8 mouse cellular contexts compared by ENCODE assay signal in genomic region chr8:107002532-107002931, GRCm38 (mm10). TPM values are rescaled to one million over a fixed set of nuclear protein-coding genes. Genes with fewer than 3 reads are reported as not detected.
DNase-seq lines count a peak whose midpoint lies in the region.

No protein-coding gene starts in this region.

- H3K27ac ChIP-seq in midbrain, embryonic 10.5 days (replicated peaks) = no peak overlapping the region

- H3K27me3 ChIP-seq in midbrain, embryonic 10.5 days (ENCODE audit: low read depth, poor library complexity, severe bottlenecking) = no peaks in the 10 kb centered on the region

- H3K36me3 ChIP-seq in midbrain, embryonic 10.5 days = peaks cover 33% of the 10 kb centered on the region

- H3K4me3 ChIP-seq in midbrain, embryonic 10.5 days = no peak overlapping the region

- intact Hi-C loops in left cerebral cortex, postnatal 36 days (cut with DNase I) = loop anchor here (2.0 to 10.0 kb wide), 3 partner anchors 65 to 316 kb away; partner anchors contain the start of gene Sntb2

- H3K4me1 ChIP-seq in midbrain, embryonic 10.5 days = no peaks in the 10 kb centered on the region

- peak; percentile 93 for DNase-seq in adipocyte (ENCODE audit: low spot score)
- DNase-seq in cerebellum, postnatal 36 days = peak; percentile 87 to 90
- peak; percentile 76 to 82 for DNase-seq in gastrocnemius, adult 8-10 months (ENCODE audit: low spot score in 2 of 2)
- DNase-seq in kidney, adult 11 months = peak; percentile 77
- peak; percentile 83 for DNase-seq in left cerebral cortex, postnatal 36 days (ENCODE audit: low spot score in 2 of 2)
- peak; percentile 80 for DNase-seq in midbrain, embryonic 10.5 days (ENCODE audit: low spot score)
- peak; percentile 76 to 78 for DNase-seq in right cerebral cortex, postnatal 36 days (ENCODE audit: low spot score in 2 of 2)
- DNase-seq in urinary bladder, postnatal 36 days (ENCODE audit: low spot score in 2 of 2) = peak; percentile 89 to 92

- no peaks in the 10 kb centered on the region for H3K9me3 ChIP-seq in midbrain, embryonic 10.5 days (replicated peaks)

- 60% methylated on average over 5 of the region's 5 CpGs for WGBS in midbrain, embryonic 10.5 days

RNA-seq across cellular contexts. Expression of gene Vps4a, which starts 28.5 kb away (rescaled TPM):
- 10 to 100 TPM; 64.8 to 79.2 (median 72.5) TPM for total RNA-seq in gastrocnemius, adult 8-10 months (2022)
- total RNA-seq in left cerebral cortex, postnatal 36 days (2021) = 100 to 1,000 TPM; 114 to 119 TPM
- polyA plus RNA-seq in midbrain, embryonic 10.5 days (2016; fragmentation: Nextera tagmentation; extraction: Ambion mirVana) = 68.0 and 80.2 TPM in 2 replicates

RNA-seq across cellular contexts. Expression of gene Pdf, which starts 45.9 kb away (rescaled TPM):
- total RNA-seq in gastrocnemius, adult 8-10 months (2022) = 10 to 100 TPM; 40.9 to 60.7 (median 54.2) TPM
- 10 to 100 TPM; 26.6 to 29.3 TPM for total RNA-seq in left cerebral cortex, postnatal 36 days (2021)
- 44.2 and 48.1 TPM in 2 replicates for polyA plus RNA-seq in midbrain, embryonic 10.5 days (2016; fragmentation: Nextera tagmentation; extraction: Ambion mirVana)

RNA-seq across cellular contexts. Expression of gene Cog8, which starts 54.0 kb away (rescaled TPM):
- total RNA-seq in gastrocnemius, adult 8-10 months (2022) = 10 to 100 TPM; 15.8 to 21.7 (median 19.5) TPM
- 10 to 100 TPM; 27.2 to 27.8 TPM for total RNA-seq in left cerebral cortex, postnatal 36 days (2021)
- polyA plus RNA-seq in midbrain, embryonic 10.5 days (2016; fragmentation: Nextera tagmentation; extraction: Ambion mirVana) = 38.2 and 40.8 TPM in 2 replicates

RNA-seq across cellular contexts. Expression of gene Nip7, which starts 54.1 kb away (rescaled TPM):
- 10 to 100 TPM; 15.2 to 22.6 (median 19.1) TPM for total RNA-seq in gastrocnemius, adult 8-10 months (2022)
- 10 to 100 TPM; 42.2 to 43.8 TPM for total RNA-seq in left cerebral cortex, postnatal 36 days (2021)
- 113 and 125 TPM in 2 replicates for polyA plus RNA-seq in midbrain, embryonic 10.5 days (2016; fragmentation: Nextera tagmentation; extraction: Ambion mirVana)
